Mouse (Mus musculus) heart, embryonic 16.5 days (tissue): Measurements from ENCODE around the gene Snx9. TPM values are rescaled to one million over a fixed set of nuclear protein-coding genes. Genes with fewer than 3 reads are reported as not detected.

ENCODE experiments used
- ATAC-seq: fragments of 200-750 bp; cut with Nextera tagmentation; replicated peaks from 2 replicates; pipeline ENCODE4 v1.8.0; 2017; ENCODE audit warnings: moderate number of reproducible peaks; ENCODE audit not compliant: insufficient read depth, low FRiP score; ENCODE audit errors: extremely low read depth
- H3K27ac ChIP-seq: fragments of 300-500 bp; sonication (generic); 2 replicates; pipeline ENCODE4 v1.5.1; 2014; ENCODE audit warnings: mild to moderate bottlenecking, low read length, control low read depth, moderate library complexity
- H3K27me3 ChIP-seq: fragments of 300-500 bp; sonication (generic); 2 replicates; pipeline ENCODE4 v1.6.1; 2014; ENCODE audit warnings: low read length, mixed read lengths; ENCODE audit not compliant: control insufficient read depth, insufficient read depth
- H3K36me3 ChIP-seq: fragments of 300-500 bp; sonication (generic); 2 replicates; pipeline ENCODE4 v1.6.1; 2014; ENCODE audit not compliant: control insufficient read depth, insufficient read depth
- H3K4me1 ChIP-seq: fragments of 300-500 bp; sonication (generic); 2 replicates; pipeline ENCODE4 v1.6.1; 2014; ENCODE audit warnings: low read length, mixed read lengths; ENCODE audit not compliant: control insufficient read depth, insufficient read depth
- H3K4me2 ChIP-seq: fragments of 300-500 bp; sonication (generic); 2 replicates; pipeline ENCODE4 v1.6.1; 2014; ENCODE audit warnings: low read depth, mild to moderate bottlenecking, control low read depth, low read length
- H3K4me3 ChIP-seq: fragments of 300-500 bp; sonication (generic); 2 replicates; pipeline ENCODE4 v1.5.1; 2014; ENCODE audit warnings: mild to moderate bottlenecking, control low read depth, low read length
- H3K9ac ChIP-seq: fragments of 300-500 bp; sonication (generic); 2 replicates; pipeline ENCODE4 v1.6.1; 2014; ENCODE audit warnings: low read length, control low read depth
- H3K9me3 ChIP-seq: fragments of 300-500 bp; sonication (generic); replicated peaks from 2 replicates; pipeline ENCODE4 v1.6.1; 2016; ENCODE audit warnings: low read length; ENCODE audit not compliant: control insufficient read depth
- WGBS: fragments of 180-500 bp; shearing (Covaris S2); extraction: QIAGEN DNeasy Blood & Tissue Kit; methylation state at CpG from one replicate; pipeline ENCODE4 v1.1.7; 2014; 5-methylcytosine and 5-hydroxymethylcytosine counted together
- polyA plus RNA-seq: library from polyadenylated mRNA; unstranded; fragments of >200 nt; fragmentation: Nextera tagmentation; extraction: Ambion mirVana; gene quantifications from 2 replicates; pipeline ENCODE4 v1.2.1, GENCODE M21; 2015

The Snx9 gene
- polyA plus RNA-seq, 1 experiment from 2014 or later, result 19.4 TPM

DNA sequence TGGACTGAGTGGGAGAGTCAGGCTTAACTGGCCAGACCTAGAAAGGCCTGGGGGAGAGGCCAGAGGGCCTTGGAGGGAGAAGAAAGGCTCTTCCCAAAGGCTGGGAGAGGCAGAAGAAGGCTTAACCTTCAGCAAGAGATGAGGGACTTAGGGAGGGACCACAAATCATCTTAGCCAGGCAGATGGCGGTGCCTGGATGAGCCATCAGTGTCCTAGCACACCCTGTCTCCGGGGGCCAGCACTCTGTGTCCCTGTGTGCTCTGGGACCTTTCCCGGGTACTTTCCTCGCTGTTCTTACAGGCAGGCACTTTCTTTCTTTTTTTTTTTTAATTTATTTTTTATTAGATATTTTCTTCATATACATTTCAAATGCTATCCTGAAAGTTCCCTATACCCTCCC lies 68.6 kb downstream of the Snx9 start:
- ATAC-seq, result no peak
- H3K4me2 ChIP-seq, result no peak overlapping the region

GRCm38 (mm10) chr17:5911591-5911990 lies 70.5 kb downstream of the Snx9 start:
- Histone ChIP-seq H3K9me3 (no peaks in the 10 kb centered on the region), H3K4me2 (no peak overlapping the region), H3K27me3 (no peaks in the 10 kb centered on the region), H3K36me3 (peaks cover 12% of the 10 kb centered on the region), H3K9ac (no peak overlapping the region), H3K4me1 (no peaks in the 10 kb centered on the region), H3K4me3 (no peak overlapping the region), H3K27ac (no peak overlapping the region)
- WGBS, result 83% methylated on average over 12 of the region's 12 CpGs
- ATAC-seq, result no peak

More for the DNA sequence above, 68.6 kb downstream of the Snx9 start:
- Histone ChIP-seq H3K9ac (no peak overlapping the region), H3K9me3 (no peaks in the 10 kb centered on the region), H3K4me1 (no peaks in the 10 kb centered on the region), H3K4me3 (no peak overlapping the region), H3K27me3 (no peaks in the 10 kb centered on the region), H3K36me3 (peaks cover 16% of the 10 kb centered on the region), H3K27ac (no peak overlapping the region)
- 93% methylated on average over 4 of the region's 4 CpGs for WGBS

DNA sequence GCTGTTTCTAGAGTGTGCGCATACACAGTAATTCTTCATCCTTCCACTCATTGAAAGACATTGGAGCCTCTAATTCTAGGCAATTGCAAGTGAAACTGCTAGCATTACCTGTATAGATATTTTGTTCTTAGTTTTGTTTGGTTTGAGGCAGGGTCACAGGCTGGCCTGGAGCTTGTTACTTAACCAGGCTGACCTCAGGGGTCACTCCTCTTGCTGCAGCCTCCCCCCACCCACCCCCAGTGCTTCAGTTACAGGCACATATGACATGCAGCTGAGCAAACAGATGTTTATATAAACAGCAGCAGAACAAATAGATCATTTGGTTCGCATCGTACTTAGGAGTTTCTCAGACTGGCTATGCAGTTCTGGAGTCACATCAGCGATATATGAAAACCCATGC lies 71.7 kb downstream of the Snx9 start:
- H3K27ac ChIP-seq, result no peak overlapping the region
- no peak overlapping the region for H3K4me2 ChIP-seq
- no peaks in the 10 kb centered on the region for H3K27me3 ChIP-seq
- ATAC-seq, result no peak
- H3K4me1 ChIP-seq, result no peaks in the 10 kb centered on the region
- no peak overlapping the region for H3K4me3 ChIP-seq
- no peaks in the 10 kb centered on the region for H3K9me3 ChIP-seq
- H3K36me3 ChIP-seq, result peaks cover 9% of the 10 kb centered on the region
- H3K9ac ChIP-seq, result no peak overlapping the region
- WGBS, result 91% methylated on average over 4 of the region's 4 CpGs

DNA sequence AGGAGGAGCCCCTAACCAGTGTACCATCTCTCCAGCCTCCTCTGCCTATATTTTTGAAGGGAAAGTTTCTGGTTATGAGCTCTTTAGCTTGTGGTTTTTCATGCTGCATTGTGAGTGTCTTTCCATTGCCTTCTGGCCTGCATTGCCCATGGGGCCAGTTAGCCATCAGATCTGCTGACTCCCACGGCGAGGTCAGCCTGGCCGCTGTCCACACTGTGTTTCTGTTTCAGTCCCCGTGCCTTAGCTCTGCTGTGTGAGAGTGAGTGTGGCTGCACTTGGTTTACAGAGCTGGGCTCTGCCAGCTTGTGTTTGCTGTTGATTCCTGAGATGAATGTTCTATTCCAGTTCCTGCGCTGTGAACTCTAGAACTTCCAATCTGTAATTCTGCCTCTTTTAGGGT lies 73.1 kb downstream of the Snx9 start:
- Histone ChIP-seq H3K27ac (no peak overlapping the region), H3K4me2 (no peak overlapping the region), H3K4me3 (no peak overlapping the region), H3K36me3 (peaks cover 17% of the 10 kb centered on the region), H3K4me1 (no peaks in the 10 kb centered on the region), H3K9me3 (no peaks in the 10 kb centered on the region), H3K27me3 (no peaks in the 10 kb centered on the region), H3K9ac (no peak overlapping the region)
- ATAC-seq, result no peak
- 67% methylated on average over 5 of the region's 5 CpGs for whole genome bisulfite sequencing

- no peak for ATAC-seq
- Histone ChIP-seq H3K36me3 (peaks cover 27% of the 10 kb centered on the region), H3K27ac (no peak overlapping the region), H3K9me3 (no peaks in the 10 kb centered on the region), H3K4me2 (no peak overlapping the region), H3K4me1 (no peaks in the 10 kb centered on the region), H3K27me3 (no peaks in the 10 kb centered on the region), H3K4me3 (no peak overlapping the region), H3K9ac (no peak overlapping the region)
- 88% methylated on average over 8 of the region's 8 CpGs for WGBS
Measured at GRCm38 (mm10) chr17:5921954-5922353, 80.8 kb downstream of the Snx9 start.

- 74% methylated on average over 9 of the region's 9 CpGs for WGBS
- Histone ChIP-seq H3K27me3 (no peaks in the 10 kb centered on the region), H3K4me3 (no peak overlapping the region), H3K4me2 (no peak overlapping the region), H3K36me3 (peaks cover 33% of the 10 kb centered on the region), H3K9me3 (no peaks in the 10 kb centered on the region), H3K27ac (no peak overlapping the region), H3K9ac (no peak overlapping the region), H3K4me1 (no peaks in the 10 kb centered on the region)
- no peak for ATAC-seq
Measured at GRCm38 (mm10) chr17:5923281-5923680, 82.2 kb downstream of the Snx9 start.

DNA sequence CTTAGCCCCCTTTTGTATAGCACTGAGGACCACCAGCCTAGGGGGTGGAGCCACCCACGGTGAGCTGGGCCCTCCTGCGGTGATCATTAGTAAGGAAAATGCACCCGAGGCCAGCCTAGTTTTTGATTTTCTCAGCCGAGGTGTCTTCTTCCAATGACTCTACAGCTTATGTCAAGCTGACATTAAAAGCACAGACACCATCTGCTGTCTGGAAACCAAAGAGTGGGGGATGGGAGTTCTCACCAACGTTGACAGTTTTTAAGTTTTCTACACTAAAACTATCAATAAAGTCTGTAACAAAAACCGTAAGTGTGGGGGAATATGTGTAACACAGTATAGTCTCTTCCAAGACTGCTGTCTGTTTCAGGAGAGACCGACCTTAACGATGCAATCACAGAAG lies 83.1 kb downstream of the Snx9 start:
- Histone ChIP-seq H3K4me2 (no peak overlapping the region), H3K27ac (no peak overlapping the region), H3K36me3 (peaks cover 27% of the 10 kb centered on the region), H3K4me1 (no peaks in the 10 kb centered on the region), H3K4me3 (no peak overlapping the region), H3K9me3 (no peaks in the 10 kb centered on the region), H3K9ac (no peak overlapping the region), H3K27me3 (no peaks in the 10 kb centered on the region)
- 81% methylated on average over 8 of the region's 8 CpGs for WGBS
- no peak for ATAC-seq

- no peak overlapping the region for H3K4me2 ChIP-seq
- H3K4me3 ChIP-seq, result no peak overlapping the region
- no peaks in the 10 kb centered on the region for H3K9me3 ChIP-seq
- peaks cover 34% of the 10 kb centered on the region for H3K36me3 ChIP-seq
- WGBS, result 79% methylated on average over 7 of the region's 7 CpGs
- H3K27ac ChIP-seq, result no peak overlapping the region
- ATAC-seq, result no peak
- H3K9ac ChIP-seq, result no peak overlapping the region
- H3K27me3 ChIP-seq, result no peaks in the 10 kb centered on the region
- H3K4me1 ChIP-seq, result no peaks in the 10 kb centered on the region
Measured at GRCm38 (mm10) chr17:5926710-5927109, 85.6 kb downstream of the Snx9 start.

DNA sequence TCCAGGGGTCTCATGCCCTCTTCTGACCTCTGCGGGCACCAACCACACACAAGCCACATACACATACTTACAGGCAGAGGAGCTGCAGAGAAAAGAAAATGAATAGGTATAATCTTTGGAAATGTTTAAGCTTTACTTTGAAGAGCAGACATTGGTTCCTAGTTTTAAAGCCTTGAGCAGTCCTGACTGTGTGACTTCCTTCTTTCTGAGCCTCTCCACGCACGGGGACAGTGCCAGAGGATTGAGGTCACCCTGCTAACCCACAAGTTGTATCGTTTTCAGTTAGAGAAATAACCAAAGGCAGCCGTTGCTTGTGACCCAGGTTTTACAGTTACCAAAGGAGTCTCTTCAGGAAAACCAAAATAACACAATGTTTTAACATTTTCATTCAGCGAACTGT lies 87.9 kb downstream of the Snx9 start:
- Histone ChIP-seq H3K4me1 (no peaks in the 10 kb centered on the region), H3K36me3 (peaks cover 30% of the 10 kb centered on the region), H3K9me3 (no peaks in the 10 kb centered on the region), H3K4me3 (no peak overlapping the region), H3K9ac (no peak overlapping the region), H3K27me3 (no peaks in the 10 kb centered on the region), H3K4me2 (no peak overlapping the region), H3K27ac (no peak overlapping the region)
- ATAC-seq, result no peak
- 79% methylated on average over 6 of the region's 6 CpGs for WGBS

GRCm38 (mm10) chr17:5932161-5932560 lies 91.0 kb downstream of the Snx9 start:
- Histone ChIP-seq H3K9ac (no peak overlapping the region), H3K9me3 (no peaks in the 10 kb centered on the region), H3K27me3 (no peaks in the 10 kb centered on the region), H3K4me3 (no peak overlapping the region), H3K36me3 (peaks cover 18% of the 10 kb centered on the region), H3K4me2 (no peak overlapping the region), H3K27ac (no peak overlapping the region), H3K4me1 (peaks cover 10% of the 10 kb centered on the region)
- WGBS, result 87% methylated on average over 4 of the region's 5 CpGs
- ATAC-seq, result no peak
